Mouse (Mus musculus) inflammation-experienced regulatory T-cells, adult 6 months (primary cell): ENCODE measurements around the gene Sytl2. TPM values are rescaled to one million over a fixed set of nuclear protein-coding genes. Genes with fewer than 3 reads are reported as not detected.

Experiments used
- polyA plus RNA-seq, 3 experiments: library from polyadenylated mRNA; unstranded; fragments of 100-300 nt; shearing (Covaris generic); gene quantifications; one replicate each; pipeline ENCODE4 v1.2.1; 2017

Sytl2 gene
- polyA plus RNA-seq, 3 experiments from 2014 or later = 20.2 to 37.1 (median 20.6) TPM

Other genes with a start within 250 kb of the Sytl2 start
- 10 to 100 TPM; 60.5 to 86.9 (median 80.0) TPM for gene Picalm, start 172.0 kb upstream of the Sytl2 start, polyA plus RNA-seq
- under 1 TPM in 1 of 3 experiments, not detected in 2; 0.25 TPM for gene Ccdc83, start 36.5 kb upstream of the Sytl2 start, polyA plus RNA-seq
- not detected for gene Ccdc89, start 124.3 kb downstream of the Sytl2 start, polyA plus RNA-seq
- 10 to 100 TPM; 18.3 to 28.5 (median 27.7) TPM for gene Crebzf, start 140.5 kb downstream of the Sytl2 start, polyA plus RNA-seq
- gene Tmem126a, start 155.0 kb downstream of the Sytl2 start, polyA plus RNA-seq = 100 to 1,000 TPM in 1 of 3 experiments, 10 to 100 TPM in 2; 72.3 to 107 (median 85.5) TPM
- gene Tmem126b, start 173.7 kb downstream of the Sytl2 start, polyA plus RNA-seq = 10 to 100 TPM; 35.1 to 38.8 (median 35.9) TPM
- gene Dlg2, start 174.4 kb downstream of the Sytl2 start, polyA plus RNA-seq = 1 to 10 TPM in 2 of 3 experiments, under 1 TPM in 1; 0.83 to 3.5 (median 1.1) TPM